Mouse (Mus musculus): Measurements from ENCODE around the gene Samd4b. TPM values are rescaled to one million over a fixed set of nuclear protein-coding genes. Genes with fewer than 3 reads are reported as not detected.
"Not testable (repeated sequence)": the region's sequence is repeated elsewhere in the genome, so short reads cannot be mapped to it uniquely, and the experiment has no call there.

Samd4b gene
- total RNA-seq, 2 experiments from 2014 or later: 67.8 to 80.1 TPM

GRCm38 (mm10) chr7:28522536-28522935 is 75.4 kb downstream of the Samd4b start, which contains the start of gene Ifnl3:
Gene Ifnl3 (plus strand): TSS chr7:28522836.
- DNase-seq (ENCODE audit: low spot score in 2 of 2): not testable (repeated sequence)

- no peak for DNase-seq (ENCODE audit: low spot score in 2 of 2)
Observed at GRCm38 (mm10) chr7:28511441-28511840, 86.5 kb downstream of the Samd4b start.

- DNase-seq (ENCODE audit: low spot score in 2 of 2): not testable (repeated sequence)
Observed at GRCm38 (mm10) chr7:28510405-28510974, 87.5 kb downstream of the Samd4b start, which contains the start of gene Ifnl2. Gene Ifnl2 (minus strand): TSS chr7:28510455.

GRCm38 (mm10) chr7:28509121-28509520 is 88.8 kb downstream of the Samd4b start:
- not testable (repeated sequence) for DNase-seq (ENCODE audit: low spot score in 2 of 2)

GRCm38 (mm10) chr7:28505585-28505984 is 92.4 kb downstream of the Samd4b start:
- DNase-seq (ENCODE audit: low spot score in 2 of 2): no peak

GRCm38 (mm10) chr7:28495426-28495825 is 102.5 kb downstream of the Samd4b start:
- DNase-seq (ENCODE audit: low spot score in 2 of 2): no peak

- DNase-seq (ENCODE audit: low spot score in 2 of 2): no peak
Observed at GRCm38 (mm10) chr7:28492310-28492709, 105.6 kb downstream of the Samd4b start.

GRCm38 (mm10) chr7:28490903-28491302 is 107.0 kb downstream of the Samd4b start:
- no peak for DNase-seq (ENCODE audit: low spot score in 2 of 2)

GRCm38 (mm10) chr7:28490410-28490809 is 107.5 kb downstream of the Samd4b start:
- peak; percentile 44 to 50 for DNase-seq (ENCODE audit: low spot score in 2 of 2)

- peak; percentile 54 to 57 for DNase-seq (ENCODE audit: low spot score in 2 of 2)
Observed at GRCm38 (mm10) chr7:28488030-28488491, 109.9 kb downstream of the Samd4b start.

GRCm38 (mm10) chr7:28484192-28484591 is 113.8 kb downstream of the Samd4b start:
- DNase-seq (ENCODE audit: low spot score in 2 of 2): no peak

GRCm38 (mm10) chr7:28482854-28483253 is 115.1 kb downstream of the Samd4b start:
- DNase-seq (ENCODE audit: low spot score in 2 of 2): peak; percentile 57 to 72

- DNase-seq (ENCODE audit: low spot score in 2 of 2): no peak
Observed at GRCm38 (mm10) chr7:28478854-28479253, 119.1 kb downstream of the Samd4b start.

GRCm38 (mm10) chr7:28477363-28477762 is 120.6 kb downstream of the Samd4b start:
- no peak for DNase-seq (ENCODE audit: low spot score in 2 of 2)

- no peak for DNase-seq (ENCODE audit: low spot score in 2 of 2)
Observed at GRCm38 (mm10) chr7:28476191-28476590, 121.8 kb downstream of the Samd4b start.

- no peak for DNase-seq (ENCODE audit: low spot score in 2 of 2)
Observed at GRCm38 (mm10) chr7:28467213-28467751, 130.7 kb downstream of the Samd4b start.

- DNase-seq (ENCODE audit: low spot score in 2 of 2): no peak
Observed at GRCm38 (mm10) chr7:28466721-28467212, 131.2 kb downstream of the Samd4b start.

- DNase-seq (ENCODE audit: low spot score in 2 of 2): peak; percentile 88 to 92
Observed at GRCm38 (mm10) chr7:28464416-28465212, 133.3 kb downstream of the Samd4b start.

GRCm38 (mm10) chr7:28462769-28463168 is 135.2 kb downstream of the Samd4b start:
- no peak for DNase-seq (ENCODE audit: low spot score in 2 of 2)

GRCm38 (mm10) chr7:28460361-28460760 is 137.6 kb downstream of the Samd4b start:
- no peak for DNase-seq (ENCODE audit: low spot score in 2 of 2)

GRCm38 (mm10) chr7:28452361-28453005 is 145.5 kb downstream of the Samd4b start:
- DNase-seq (ENCODE audit: low spot score in 2 of 2): no peak

All from left cerebral cortex, adult 18-20 months (tissue).